Mouse (Mus musculus): Measurements from ENCODE around the gene Gm20422. TPM values are rescaled to one million over a fixed set of nuclear protein-coding genes. Genes with fewer than 3 reads are reported as not detected.

The Gm20422 gene
- total RNA-seq, 2 experiments from 2014 or later: 1.3 TPM; not detected in 1

DNA sequence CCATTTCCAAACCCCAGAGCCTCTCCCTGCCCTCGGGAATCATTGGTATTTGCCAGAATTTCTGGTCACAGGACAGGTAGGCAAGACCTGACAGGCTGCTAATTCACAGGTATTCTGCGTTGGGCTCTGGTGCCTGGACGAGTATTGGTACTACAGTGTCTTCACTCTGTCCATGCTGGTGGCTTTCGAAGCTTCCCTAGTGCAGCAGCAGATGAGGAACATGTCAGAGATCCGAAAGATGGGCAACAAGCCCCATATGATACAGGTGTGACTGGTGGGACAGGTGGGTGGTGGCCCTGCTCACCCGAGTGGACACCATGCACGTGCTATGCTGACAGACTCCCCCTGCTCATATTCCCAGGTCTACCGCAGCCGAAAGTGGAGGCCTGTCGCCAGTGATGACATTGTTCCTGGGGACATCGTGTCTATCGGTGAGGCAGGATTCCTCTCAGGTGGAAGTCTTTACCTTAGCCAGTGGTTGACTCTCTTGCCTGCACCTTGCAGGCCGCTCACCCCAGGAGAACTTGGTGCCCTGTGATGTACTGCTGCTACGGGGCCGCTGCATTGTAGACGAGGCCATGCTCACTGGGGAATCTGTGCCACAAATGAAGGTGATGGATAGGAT, 22.1 kb upstream of the Gm20422 start:
- ATAC-seq (replicated peaks; ENCODE audit: low FRiP score, low TSS enrichment, poor library complexity, severe bottlenecking): no peak

DNA sequence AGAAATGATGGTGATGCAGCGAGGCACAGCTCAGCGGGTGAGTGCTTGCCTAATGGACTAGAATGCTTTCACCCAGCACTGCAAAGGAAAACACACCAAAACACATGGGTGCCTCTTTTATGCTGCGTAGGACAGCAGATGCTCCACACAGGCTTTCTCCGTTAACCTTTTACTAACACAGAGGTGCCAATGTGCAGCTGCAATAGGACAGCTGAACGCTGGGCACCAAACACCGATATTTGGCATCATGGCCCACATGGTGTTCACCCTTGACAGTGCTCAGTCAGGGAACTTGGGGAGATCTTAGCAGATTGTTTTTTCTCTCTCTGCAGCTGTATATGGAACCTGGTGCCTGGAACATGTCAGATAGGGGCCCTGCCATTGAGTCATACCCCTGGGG, 20.2 kb upstream of the Gm20422 start:
- no peak for ATAC-seq (replicated peaks; ENCODE audit: low FRiP score, low TSS enrichment, poor library complexity, severe bottlenecking)

DNA sequence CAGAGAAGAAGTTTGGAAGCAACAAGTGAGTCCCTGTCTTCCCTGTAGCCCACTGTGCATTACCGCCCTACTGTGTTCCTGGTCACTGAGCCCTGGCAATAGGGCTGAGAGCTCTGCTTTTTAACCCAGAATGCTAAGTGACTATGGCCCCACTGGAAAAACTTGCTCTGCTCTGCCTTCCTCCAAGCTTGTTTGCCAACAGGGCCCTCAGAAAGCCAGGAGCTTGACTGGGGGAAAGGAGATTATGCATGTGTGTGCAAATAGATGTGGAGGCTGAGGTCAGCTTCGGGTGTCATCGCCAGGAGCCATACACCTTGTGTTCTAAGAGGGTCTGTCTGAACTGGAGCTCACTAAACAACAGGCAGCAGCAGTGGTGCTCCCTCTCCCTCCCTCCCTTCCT, 19.4 kb upstream of the Gm20422 start:
- ATAC-seq (replicated peaks; ENCODE audit: low FRiP score, low TSS enrichment, poor library complexity, severe bottlenecking): no peak

DNA sequence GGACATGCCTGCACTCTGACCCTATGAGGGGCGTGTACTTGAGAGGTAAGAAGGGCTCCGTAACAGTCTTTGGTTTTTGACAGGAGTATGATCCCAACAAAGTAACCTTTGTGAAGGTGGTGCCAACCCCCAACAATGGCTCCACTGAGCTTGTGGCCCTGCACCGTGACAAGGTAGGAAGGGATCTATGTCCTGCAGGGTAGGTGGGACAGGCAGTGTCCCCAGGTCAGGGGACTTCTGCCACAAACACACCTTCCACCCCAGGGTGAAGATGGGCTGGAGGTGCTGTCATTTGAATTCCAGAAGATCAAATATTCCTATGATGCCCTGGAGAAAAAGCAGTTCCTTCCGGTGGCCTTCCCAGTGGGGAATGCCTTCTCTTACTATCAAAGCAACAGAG, 19.0 kb upstream of the Gm20422 start:
- no peak for ATAC-seq (replicated peaks; ENCODE audit: low FRiP score, low TSS enrichment, poor library complexity, severe bottlenecking)

DNA sequence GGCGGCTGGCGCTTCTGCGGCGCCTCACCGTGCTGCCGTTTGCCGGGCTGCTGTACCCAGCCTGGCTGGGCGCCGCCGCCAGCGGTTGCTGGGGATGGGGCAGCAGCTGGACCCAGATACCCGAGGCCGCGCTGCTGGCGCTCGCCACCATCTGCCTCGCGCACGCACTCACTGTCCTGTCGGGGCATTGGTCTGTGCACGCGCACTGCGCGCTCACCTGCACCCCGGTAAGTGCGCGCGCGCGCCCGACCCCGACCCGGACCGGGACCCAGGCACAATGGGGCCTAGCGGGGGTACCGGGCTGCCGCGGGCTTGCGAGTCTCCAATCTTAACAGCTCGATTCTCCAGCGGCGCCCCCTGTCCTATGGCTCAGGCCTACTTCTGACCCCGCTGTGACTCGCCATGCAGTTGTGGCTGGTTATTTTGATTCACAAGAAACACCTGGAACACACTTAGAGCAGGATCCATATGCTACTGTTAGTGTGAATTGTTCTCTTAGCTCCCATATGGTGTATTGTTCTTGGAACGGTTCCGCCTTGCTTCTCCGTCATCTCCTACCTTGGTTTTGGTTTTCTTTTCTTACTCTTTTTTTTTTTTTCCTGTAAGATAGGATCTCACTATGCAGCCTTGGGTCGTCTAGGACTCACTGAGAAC, 16.9 kb upstream of the Gm20422 start:
- ATAC-seq (replicated peaks; ENCODE audit: low FRiP score, low TSS enrichment, poor library complexity, severe bottlenecking): 0 out of 2 replicates have a peak, but pooled peaks have one; percentile 16

DNA sequence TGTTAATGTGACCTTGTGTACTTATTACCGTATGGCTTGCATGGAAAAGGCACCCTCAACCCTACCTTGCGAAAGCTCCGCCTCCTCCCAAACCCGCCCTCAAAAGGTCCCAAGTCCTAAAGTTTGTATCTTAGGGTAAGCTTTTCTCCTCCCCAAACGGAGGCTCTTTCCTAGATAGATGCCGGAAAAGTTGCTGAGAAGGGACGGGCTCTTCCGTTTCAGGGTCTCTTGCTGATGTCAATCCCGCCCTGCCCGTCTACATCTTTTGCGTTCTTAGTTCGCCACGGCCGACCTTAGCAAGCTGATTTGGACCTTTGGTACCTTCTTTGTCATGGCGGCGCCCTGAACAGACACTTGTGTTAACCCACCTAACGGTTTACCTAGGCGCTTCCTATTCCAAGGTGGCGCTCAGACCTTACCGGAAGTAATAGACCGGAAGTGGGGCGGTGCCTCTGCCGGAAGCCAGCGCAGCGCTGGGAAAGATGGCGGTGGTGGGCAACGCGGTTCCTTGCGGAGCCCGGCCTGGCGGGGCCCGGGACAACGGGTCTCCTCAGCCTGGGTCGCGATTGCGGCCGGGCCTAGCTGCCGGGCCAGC, 16.2 kb upstream of the Gm20422 start, which contains the start of the genes Atp13a1 and Zfp866:
Gene Atp13a1, plus strand, starts transcription at position 391 of the 595 bp plus-strand sequence.
Gene Zfp866, minus strand, starts transcription at position 406 of the 595 bp plus-strand sequence.
- peak; percentile 92 for ATAC-seq (replicated peaks; ENCODE audit: low FRiP score, low TSS enrichment, poor library complexity, severe bottlenecking)

DNA sequence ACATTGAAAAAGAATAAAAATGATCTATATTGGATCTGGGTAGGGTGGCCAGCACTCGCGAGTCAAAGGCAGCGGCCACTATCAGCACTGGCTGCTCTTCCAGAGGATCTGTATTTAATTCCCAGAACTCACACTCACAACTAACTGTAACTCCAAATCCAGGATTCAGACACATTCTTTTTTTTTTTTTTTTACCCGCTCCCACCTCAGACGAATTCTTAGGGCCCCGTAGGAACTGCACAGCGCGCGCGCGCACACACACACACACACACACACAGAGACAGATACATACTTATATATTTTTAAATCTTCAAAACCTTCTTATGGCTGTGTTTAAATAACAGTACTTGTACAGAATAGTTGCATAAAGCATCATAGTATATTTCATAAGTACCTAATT, 15.7 kb upstream of the Gm20422 start:
- no peak for ATAC-seq (replicated peaks; ENCODE audit: low FRiP score, low TSS enrichment, poor library complexity, severe bottlenecking)

DNA sequence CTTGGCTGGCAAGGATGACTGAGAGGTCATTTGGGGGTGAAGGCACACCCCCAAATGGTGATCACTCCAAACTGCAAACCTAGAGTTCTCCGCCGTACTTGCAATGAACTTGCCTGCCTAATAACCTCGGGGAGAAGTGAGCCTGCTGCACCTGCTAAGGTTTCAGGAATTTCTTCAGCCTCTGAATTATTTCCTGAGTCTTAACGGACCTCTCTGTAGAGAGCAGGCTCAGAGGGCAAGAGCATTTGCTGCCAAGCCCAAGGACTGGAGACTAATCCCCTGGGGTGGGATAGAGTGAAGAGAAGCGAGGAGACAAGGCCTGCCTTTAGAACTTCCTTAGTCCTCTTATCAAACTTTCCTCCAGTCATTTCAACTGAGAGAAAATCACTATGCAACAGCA, 15.0 kb upstream of the Gm20422 start:
- ATAC-seq (replicated peaks; ENCODE audit: low FRiP score, low TSS enrichment, poor library complexity, severe bottlenecking): no peak

DNA sequence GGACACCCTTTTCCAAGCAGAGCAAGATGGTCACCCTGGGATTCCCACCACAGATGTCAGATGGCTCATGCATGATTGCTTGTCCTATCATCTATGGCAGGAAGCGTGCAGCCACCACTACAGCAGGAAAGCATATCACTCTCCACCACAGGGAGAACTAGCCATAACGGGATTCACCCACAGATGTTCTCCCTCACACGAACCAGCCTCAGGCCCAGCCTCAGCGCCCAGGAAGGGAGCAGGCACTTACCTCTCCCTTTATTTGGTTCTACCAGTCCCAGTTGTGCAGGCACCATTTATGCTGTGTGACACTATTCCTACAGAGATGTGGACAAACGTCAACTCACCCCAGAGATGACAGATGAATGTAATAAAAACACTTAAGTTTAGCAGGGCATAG, 14.4 kb upstream of the Gm20422 start:
- peak; percentile 65 for ATAC-seq (replicated peaks; ENCODE audit: low FRiP score, low TSS enrichment, poor library complexity, severe bottlenecking)

DNA sequence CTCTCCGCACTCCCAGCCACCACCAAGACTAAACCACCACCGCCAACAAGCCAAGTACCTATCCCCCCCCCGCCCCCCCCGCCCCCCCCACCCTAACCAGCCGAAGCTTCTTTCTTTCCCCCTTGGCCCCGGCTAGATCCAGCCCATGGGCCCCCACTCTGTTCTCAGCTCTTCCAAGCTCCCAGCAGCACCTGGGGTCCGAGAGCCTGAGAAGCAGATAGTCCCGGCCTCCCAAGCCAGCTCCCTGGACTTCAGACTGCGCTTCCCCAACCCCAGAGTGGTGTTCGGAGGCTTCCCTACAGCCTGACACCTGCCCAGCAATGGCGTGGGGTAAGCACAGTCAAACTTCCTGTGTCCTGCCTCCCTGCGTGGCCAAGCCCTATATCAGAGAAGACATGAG, 2.4 kb upstream of the Gm20422 start:
- no peak for ATAC-seq (replicated peaks; ENCODE audit: low FRiP score, low TSS enrichment, poor library complexity, severe bottlenecking)

DNA sequence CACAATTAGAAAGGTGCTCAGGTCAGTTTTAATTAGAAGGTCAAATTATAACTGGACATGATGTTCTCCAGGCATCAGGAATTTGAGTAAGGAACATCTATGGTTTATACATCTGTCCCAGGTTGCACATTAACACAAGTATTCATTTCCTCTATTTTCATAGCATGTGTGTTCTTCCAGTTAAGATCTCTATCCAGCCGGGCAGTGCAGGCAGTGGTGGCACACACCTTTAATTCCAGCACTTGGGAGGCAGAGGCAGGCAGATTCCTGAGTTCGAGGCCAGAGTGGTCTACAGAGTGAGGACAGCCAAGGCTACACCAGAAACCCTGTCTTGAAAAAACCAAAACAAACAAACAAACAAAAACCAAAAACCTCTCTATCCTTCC, 456 bp upstream of the Gm20422 start:
- ATAC-seq (replicated peaks; ENCODE audit: low FRiP score, low TSS enrichment, poor library complexity, severe bottlenecking): no peak

DNA sequence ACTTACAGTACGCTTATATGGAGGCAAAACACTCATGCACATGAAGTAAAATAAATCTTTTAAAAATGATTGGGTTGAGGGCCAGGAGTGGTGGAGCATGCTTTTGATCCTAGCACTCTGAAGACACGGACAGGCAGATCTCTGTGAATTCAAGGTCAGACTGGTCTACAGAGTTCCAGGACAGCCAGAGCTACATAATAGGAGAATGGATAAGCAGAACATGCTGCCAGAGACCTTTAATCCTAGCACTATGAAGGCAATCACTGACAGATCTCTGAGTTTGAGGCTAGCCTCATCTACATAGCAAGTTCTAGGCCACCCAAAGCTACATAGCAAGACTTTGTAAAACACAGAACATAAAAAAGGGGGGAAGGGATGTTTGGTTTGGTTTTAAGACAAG, 2.6 kb downstream of the Gm20422 start:
- no peak for ATAC-seq (replicated peaks; ENCODE audit: low FRiP score, low TSS enrichment, poor library complexity, severe bottlenecking)

DNA sequence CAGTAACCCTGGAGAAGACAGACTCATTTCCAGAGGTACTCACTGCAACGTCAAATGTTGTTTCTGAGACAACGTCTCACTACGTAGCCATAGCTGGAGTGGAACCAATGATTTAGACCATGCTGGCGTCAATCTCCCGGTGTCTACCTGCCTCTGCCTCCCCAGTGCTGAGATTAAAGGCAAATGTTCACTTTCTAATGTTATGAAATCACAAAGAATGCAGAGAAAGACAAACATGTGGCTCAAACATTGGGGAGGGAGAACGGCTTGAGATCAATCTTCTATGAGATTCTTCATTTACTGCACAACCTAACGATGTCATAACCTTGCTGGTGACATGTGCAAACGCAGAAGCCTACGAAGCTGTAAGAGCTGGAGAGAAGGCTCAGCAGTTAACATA, 3.5 kb downstream of the Gm20422 start:
- ATAC-seq (replicated peaks; ENCODE audit: low FRiP score, low TSS enrichment, poor library complexity, severe bottlenecking): no peak

DNA sequence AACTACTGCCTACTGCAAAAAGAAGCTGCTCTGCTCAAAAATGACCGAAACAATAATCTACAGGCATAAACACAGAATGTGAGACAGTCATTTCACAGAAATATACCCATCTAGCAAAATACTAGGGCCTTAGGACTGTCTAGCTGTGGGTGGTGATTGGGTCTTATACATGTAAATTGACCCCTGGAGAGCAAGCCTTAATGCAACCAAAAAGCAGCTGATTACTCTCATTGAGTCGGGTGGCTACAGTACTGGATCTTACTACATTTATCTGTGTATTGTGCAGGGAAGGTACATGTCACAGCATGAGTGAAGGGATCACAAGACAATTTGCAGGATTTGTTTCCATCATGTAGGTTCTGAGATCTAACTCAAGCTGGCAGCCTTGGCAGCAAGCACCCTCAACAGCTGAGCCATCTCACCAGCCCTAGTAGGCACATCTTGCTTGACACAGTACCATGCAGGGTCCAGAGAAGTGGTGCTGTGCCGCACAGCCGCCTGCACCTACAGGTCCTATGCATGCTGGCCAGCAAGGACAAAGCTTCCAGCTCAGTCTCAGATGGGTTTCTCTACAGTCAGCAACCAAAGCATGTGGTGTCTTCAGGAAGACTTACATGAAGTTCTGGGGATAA, 12.8 kb downstream of the Gm20422 start:
- no peak for ATAC-seq (replicated peaks; ENCODE audit: low FRiP score, low TSS enrichment, poor library complexity, severe bottlenecking)

DNA sequence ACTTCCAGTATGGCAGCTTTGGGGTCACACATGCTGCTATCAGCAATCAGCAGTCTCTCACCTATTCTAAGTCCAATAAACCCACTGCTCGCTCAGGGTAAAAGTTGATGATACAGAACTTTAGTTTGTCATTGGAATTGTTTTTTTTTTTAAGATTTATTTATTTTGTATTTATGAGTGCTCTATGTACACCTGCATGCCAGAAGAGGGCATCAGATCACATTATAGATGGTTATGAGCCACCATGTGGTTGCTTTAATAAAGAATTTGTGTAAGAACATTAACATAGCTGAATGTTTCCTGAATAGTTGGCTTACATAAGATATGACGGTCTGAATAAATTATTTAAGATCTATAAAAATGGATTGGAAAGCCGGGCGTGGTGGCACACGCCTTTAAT, 16.4 kb downstream of the Gm20422 start:
- no peak for ATAC-seq (replicated peaks; ENCODE audit: low FRiP score, low TSS enrichment, poor library complexity, severe bottlenecking)

DNA sequence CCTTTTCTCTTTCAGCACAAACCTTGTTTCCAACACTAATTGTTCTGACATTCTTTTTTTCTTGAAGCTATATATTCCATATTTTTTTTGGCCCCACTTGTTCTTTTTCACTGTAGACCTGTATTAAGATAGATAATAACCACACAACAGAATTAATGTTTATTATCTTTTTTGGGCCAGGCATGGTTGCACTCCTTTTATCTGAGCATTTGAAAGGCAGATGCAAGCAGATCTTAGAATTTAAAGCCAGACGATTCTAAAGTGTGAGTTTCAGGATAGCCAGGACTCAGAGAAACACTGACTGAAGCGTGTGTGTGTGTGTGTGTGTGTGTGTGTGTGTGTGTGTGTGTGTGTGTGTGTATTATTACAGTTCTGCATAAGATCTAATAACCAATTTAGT, 22.2 kb downstream of the Gm20422 start:
- ATAC-seq (replicated peaks; ENCODE audit: low FRiP score, low TSS enrichment, poor library complexity, severe bottlenecking): peak; percentile 56

DNA sequence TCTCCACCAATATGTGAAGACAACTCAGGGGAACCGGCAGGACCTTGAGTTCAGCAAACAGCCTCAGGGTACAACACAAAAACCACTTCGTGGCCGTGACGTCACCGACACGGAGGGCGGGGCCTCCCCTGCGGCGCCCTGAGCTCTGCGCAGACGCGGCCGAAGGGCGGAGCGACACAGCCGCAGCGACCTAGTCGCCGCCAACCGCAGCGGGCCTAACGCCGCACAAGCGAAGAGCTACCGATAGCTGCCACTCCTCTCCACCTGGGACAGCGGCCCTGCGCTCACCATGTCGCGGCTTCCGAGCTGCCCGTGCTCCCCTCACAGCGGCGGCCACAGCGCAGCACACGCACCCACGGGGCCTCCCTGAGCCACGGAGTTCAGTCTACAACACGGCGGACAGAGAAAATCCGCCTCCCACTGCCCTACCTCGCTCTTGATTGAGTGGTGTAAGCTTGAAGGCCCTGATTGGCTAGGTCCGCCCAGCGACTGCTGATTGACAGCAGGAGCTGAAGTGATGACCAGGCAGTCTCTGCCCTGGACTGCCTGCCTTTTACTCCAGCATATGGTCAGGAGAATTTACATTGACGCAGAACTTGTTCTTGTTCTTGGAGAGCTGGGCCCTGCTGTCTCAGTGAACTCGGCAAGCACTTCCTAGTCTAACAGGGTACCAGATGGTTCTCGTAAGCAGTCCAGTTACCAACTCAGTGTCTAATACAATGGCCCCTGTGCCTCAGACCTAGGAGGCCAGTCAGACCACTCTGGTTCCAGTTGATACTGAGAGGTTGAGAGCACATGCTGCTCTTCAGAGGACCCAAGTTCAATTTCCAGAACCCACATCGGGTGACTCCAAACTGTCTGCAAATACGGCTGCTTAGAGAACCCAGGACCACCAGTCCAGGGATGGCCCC, 24.9 kb downstream of the Gm20422 start, which contains the start of gene Zfp963:
Gene Zfp963, minus strand, starts transcription at position 427 of the 911 bp plus-strand sequence.
- peak; percentile 85 for ATAC-seq (replicated peaks; ENCODE audit: low FRiP score, low TSS enrichment, poor library complexity, severe bottlenecking)

DNA sequence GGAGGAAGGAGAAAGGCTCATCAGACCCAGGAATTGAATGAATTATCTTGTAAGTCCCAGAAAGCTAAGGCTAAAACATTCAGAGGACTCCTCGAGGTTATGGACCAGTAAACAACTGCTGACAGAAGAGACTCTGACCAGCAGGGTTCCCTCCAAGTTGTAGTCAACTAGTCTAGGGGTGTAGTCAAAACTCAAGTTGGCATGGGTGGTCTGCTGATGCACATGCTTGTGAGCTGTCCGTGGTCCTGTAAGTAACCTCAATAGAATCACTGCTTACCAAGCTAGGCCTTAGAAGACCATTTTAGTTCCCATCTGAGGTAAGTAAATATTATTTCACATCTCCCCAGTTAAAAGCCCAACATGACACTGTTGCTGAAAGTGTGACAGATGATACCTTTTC, 33.5 kb downstream of the Gm20422 start:
- ATAC-seq (replicated peaks; ENCODE audit: low FRiP score, low TSS enrichment, poor library complexity, severe bottlenecking): no peak

DNA sequence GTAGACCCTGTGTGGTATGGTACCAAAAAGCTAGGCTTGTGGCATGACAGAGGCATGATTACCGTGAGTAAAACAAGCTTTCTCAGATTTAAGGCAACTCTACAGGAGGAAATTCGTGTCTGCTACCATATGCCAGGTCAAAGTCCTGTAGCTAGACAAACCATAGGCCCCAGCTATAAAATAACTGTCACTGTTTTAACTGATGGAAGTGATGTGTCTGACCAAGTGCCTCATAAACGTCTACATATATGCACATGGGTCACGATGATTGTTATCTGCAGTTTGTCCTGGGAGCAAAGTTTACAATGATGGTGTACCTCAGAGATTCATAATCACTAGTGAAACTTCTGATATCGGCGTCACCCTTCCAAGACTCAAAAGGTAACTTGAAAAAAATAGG, 33.9 kb downstream of the Gm20422 start:
- no peak for ATAC-seq (replicated peaks; ENCODE audit: low FRiP score, low TSS enrichment, poor library complexity, severe bottlenecking)
